Comparison of ENCODE assay signal across 17 mouse cellular contexts in genomic region chr17:46015967-46016366, GRCm38 (mm10). TPM values are rescaled to one million over a fixed set of nuclear protein-coding genes. Genes with fewer than 3 reads are reported as not detected.
DNase-seq lines count a peak whose midpoint lies in the region; ATAC-seq and TF ChIP-seq lines count a peak whose summit lies in the region.
"Had no signal": no experiment of that assay in that cellular context is flagged by ENCODE, and none has a peak within 500 bp of the region (broad histone marks: within the 10 kb centered on the region; RNA-seq: fewer than 3 reads in every experiment).

No protein-coding gene starts in this region.

- DNase-seq in heart, adult 2 months: no peak
- DNase-seq in heart, embryonic 10.5 days (ENCODE audit: low spot score): no peak
- DNase-seq in liver, postnatal 0 days: peak; percentile 44
- DNase-seq in urinary bladder, adult 2 months (ENCODE audit: low spot score): no peak
- no peak for DNase-seq in forebrain, postnatal 0 days
- DNase-seq: adrenal gland, postnatal 25 days; cerebellum, adult 2 months; cerebellum, postnatal 10 days had no signal

- H3K36me3 ChIP-seq in heart, adult 2 months (ENCODE audit: control insufficient read depth, insufficient read depth, low read length): no peaks in the 10 kb centered on the region
- peaks cover 57% of the 10 kb centered on the region for H3K36me3 ChIP-seq in heart, embryonic 10.5 days
- H3K36me3 ChIP-seq in liver, postnatal 0 days (replicated peaks; ENCODE audit: insufficient read depth, low read length): peaks cover 41% of the 10 kb centered on the region
- H3K36me3 ChIP-seq in liver, embryonic 12.5 days: peaks cover 56% of the 10 kb centered on the region
- peaks cover 40% of the 10 kb centered on the region for H3K36me3 ChIP-seq in forebrain, postnatal 0 days (ENCODE audit: insufficient read depth)

- no peaks in the 10 kb centered on the region for H3K9me3 ChIP-seq in heart, embryonic 10.5 days
- H3K9me3 ChIP-seq in liver, postnatal 0 days (ENCODE audit: low read length): no peaks in the 10 kb centered on the region
- H3K9me3 ChIP-seq in liver, embryonic 12.5 days (replicated peaks): no peaks in the 10 kb centered on the region
- H3K9me3 ChIP-seq in forebrain, postnatal 0 days (ENCODE audit: low read length): no peaks in the 10 kb centered on the region
- H3K9me3 ChIP-seq: embryonic facial prominence, embryonic 10.5 days; forebrain, embryonic 13.5 days; heart, embryonic 15.5 days; hindbrain, embryonic 10.5 days; intestine, embryonic 15.5 days had no signal

- no peaks in the 10 kb centered on the region for H3K27me3 ChIP-seq in heart, adult 2 months (ENCODE audit: control insufficient read depth, insufficient read depth, low read length)
- no peaks in the 10 kb centered on the region for H3K27me3 ChIP-seq in heart, embryonic 10.5 days (ENCODE audit: insufficient read depth, poor library complexity, severe bottlenecking)
- H3K27me3 ChIP-seq in liver, postnatal 0 days (ENCODE audit: insufficient read depth, low read length): no peaks in the 10 kb centered on the region
- H3K27me3 ChIP-seq in liver, embryonic 12.5 days (replicated peaks): no peaks in the 10 kb centered on the region
- H3K27me3 ChIP-seq in forebrain, postnatal 0 days (ENCODE audit: insufficient read depth, low read length): no peaks in the 10 kb centered on the region
- H3K27me3 ChIP-seq: forebrain, embryonic 13.5 days; heart, embryonic 15.5 days; intestine, embryonic 15.5 days had no signal

- H3K79me2 ChIP-seq in heart, adult 2 months (replicated peaks; ENCODE audit: control insufficient read depth, insufficient read depth, low read length): no peaks in the 10 kb centered on the region

- 0 out of 2 replicates have a peak, but pooled peaks have one; percentile 15 for TF ChIP-seq EP300 in heart, adult 2 months (IDR thresholded peaks at IDR 0.05; ENCODE audit: insufficient read depth, low read depth, low read length)
- no peak for TF ChIP-seq EP300 in liver, postnatal 0 days (IDR thresholded peaks at IDR 0.05; ENCODE audit: low read depth)

- no peak overlapping the region for H3K27ac ChIP-seq in heart, adult 2 months
- no peak overlapping the region for H3K27ac ChIP-seq in heart, embryonic 10.5 days
- H3K27ac ChIP-seq in liver, postnatal 0 days (ENCODE audit: low read depth): peak overlapping the region; percentile 45
- H3K27ac ChIP-seq in liver, embryonic 12.5 days: no peak overlapping the region
- H3K27ac ChIP-seq in brown adipose tissue, adult 24 weeks (replicated peaks; ENCODE audit: low read depth, low read length): peak overlapping the region; percentile 58
- H3K27ac ChIP-seq in forebrain, postnatal 0 days (ENCODE audit: low read depth, low read length): no peak overlapping the region
- H3K27ac ChIP-seq: embryonic facial prominence, embryonic 10.5 days; forebrain, embryonic 13.5 days; heart, embryonic 15.5 days; hindbrain, embryonic 10.5 days; hindbrain, embryonic 14.5 days; intestine, embryonic 15.5 days had no signal

- H3K9ac ChIP-seq in heart, adult 2 months (ENCODE audit: low read depth, low read length): no peak overlapping the region
- no peak overlapping the region for H3K9ac ChIP-seq in liver, postnatal 0 days (replicated peaks)
- H3K9ac ChIP-seq in liver, embryonic 12.5 days: no peak overlapping the region
- no peak overlapping the region for H3K9ac ChIP-seq in forebrain, postnatal 0 days
- H3K9ac ChIP-seq: forebrain, embryonic 13.5 days; heart, embryonic 15.5 days; hindbrain, embryonic 14.5 days; intestine, embryonic 15.5 days had no signal

- no peak overlapping the region for H3K4me3 ChIP-seq in heart, adult 2 months
- no peak overlapping the region for H3K4me3 ChIP-seq in heart, embryonic 10.5 days
- no peak overlapping the region for H3K4me3 ChIP-seq in liver, postnatal 0 days (ENCODE audit: low read depth, low read length)
- H3K4me3 ChIP-seq in liver, embryonic 12.5 days: no peak overlapping the region
- H3K4me3 ChIP-seq in brown adipose tissue, adult 24 weeks (ENCODE audit: insufficient read depth, low read depth, low read length): no peak overlapping the region
- H3K4me3 ChIP-seq in forebrain, postnatal 0 days (ENCODE audit: low read depth, low read length): no peak overlapping the region
- H3K4me3 ChIP-seq: embryonic facial prominence, embryonic 10.5 days; forebrain, embryonic 13.5 days; heart, embryonic 15.5 days; hindbrain, embryonic 10.5 days; intestine, embryonic 15.5 days had no signal

- intact Hi-C loops in heart, adult 2 months (cut with DNase I): no loop called here

- WGBS in heart, adult 2 months: 77% methylated on average over 6 of the region's 6 CpGs
- 88% methylated on average over 6 of the region's 6 CpGs for WGBS in heart, embryonic 10.5 days
- 68% methylated on average over 6 of the region's 6 CpGs for WGBS in liver, postnatal 0 days (ENCODE audit: insufficient replicate concordance)
- WGBS in liver, embryonic 12.5 days (ENCODE audit: insufficient replicate concordance): 77% methylated on average over 6 of the region's 6 CpGs
- 96% methylated on average over 6 of the region's 6 CpGs for WGBS in forebrain, postnatal 0 days

- peak; percentile 76 for ATAC-seq in liver, postnatal 0 days
- ATAC-seq in liver, embryonic 12.5 days: no peak
- no peak for ATAC-seq in forebrain, postnatal 0 days
- ATAC-seq: forebrain, embryonic 13.5 days; intestine, embryonic 15.5 days had no signal

- TF ChIP-seq CTCF in heart, adult 2 months (IDR thresholded peaks at IDR 0.05): no peak
- no peak for TF ChIP-seq CTCF in liver, postnatal 0 days (IDR thresholded peaks at IDR 0.05; ENCODE audit: low read depth)
- TF ChIP-seq CTCF in forebrain, postnatal 0 days (IDR thresholded peaks at IDR 0.05; ENCODE audit: low read depth): no peak

- no peak for TF ChIP-seq POLR2A in heart, adult 2 months (IDR thresholded peaks at IDR 0.05; ENCODE audit: insufficient read depth, low read depth, low read length)

- H3K4me1 ChIP-seq in heart, adult 2 months (ENCODE audit: control insufficient read depth, insufficient read depth, low read length): no peaks in the 10 kb centered on the region
- H3K4me1 ChIP-seq in heart, embryonic 10.5 days: peaks cover 20% of the 10 kb centered on the region
- H3K4me1 ChIP-seq in liver, postnatal 0 days (ENCODE audit: insufficient read depth): peaks cover 27% of the 10 kb centered on the region
- peaks cover 12% of the 10 kb centered on the region; the same call in 1 of the 2 replicates for H3K4me1 ChIP-seq in liver, embryonic 12.5 days
- H3K4me1 ChIP-seq in brown adipose tissue, adult 24 weeks (ENCODE audit: control insufficient read depth, insufficient read depth, insufficient read length, low read length): no peaks in the 10 kb centered on the region; the same call in 1 of the 2 replicates
- H3K4me1 ChIP-seq in forebrain, postnatal 0 days (ENCODE audit: insufficient read depth): no peaks in the 10 kb centered on the region
- H3K4me1 ChIP-seq: embryonic facial prominence, embryonic 10.5 days; forebrain, embryonic 13.5 days; hindbrain, embryonic 10.5 days; intestine, embryonic 15.5 days had no signal

- H3K4me2 ChIP-seq in liver, postnatal 0 days (ENCODE audit: low read depth, low read length): no peak overlapping the region
- no peak overlapping the region for H3K4me2 ChIP-seq in liver, embryonic 12.5 days
- H3K4me2 ChIP-seq in forebrain, postnatal 0 days (ENCODE audit: low read depth): no peak overlapping the region
- H3K4me2 ChIP-seq: forebrain, embryonic 13.5 days; heart, embryonic 11.5 days; heart, embryonic 15.5 days; hindbrain, embryonic 14.5 days; intestine, embryonic 15.5 days had no signal

RNA-seq across cellular contexts. Expression of gene Vegfa, which starts 16.2 kb away (rescaled TPM):
- 100 to 1,000 TPM; 207 to 328 TPM for total RNA-seq in heart, adult 2 months (2021)
- 384 and 618 TPM in 2 replicates for polyA plus RNA-seq in heart, adult 2 months (2012; rRNA removed)
- 4.5 and 6.0 TPM in 2 replicates for polyA plus RNA-seq in heart, embryonic 10.5 days (2016; fragmentation: Nextera tagmentation; extraction: Ambion mirVana)
- polyA plus RNA-seq in liver, postnatal 0 days (2015; fragmentation: Nextera tagmentation; extraction: Ambion mirVana): 2.8 and 3.1 TPM in 2 replicates
- 3.0 and 3.2 TPM in 2 replicates for polyA plus RNA-seq in liver, embryonic 12.5 days (2016; fragmentation: Nextera tagmentation; extraction: Ambion mirVana)
- 189 and 214 TPM in 2 replicates for polyA plus RNA-seq in brown adipose tissue, adult 24 weeks (2012; ENCODE audit: insufficient read depth, insufficient read length, missing spikeins)
- 98.3 and 138 TPM in 2 replicates for polyA plus RNA-seq in urinary bladder, adult 2 months (2012; rRNA removed)
- total RNA-seq in forebrain, postnatal 0 days (2014; rRNA removed): 70.7 and 96.5 TPM in 2 replicates
- polyA plus RNA-seq in forebrain, postnatal 0 days (2015; fragmentation: Nextera tagmentation; extraction: Ambion mirVana): 2.0 and 2.3 TPM in 2 replicates

Comparison
In these comparisons a context has a peak if more than half of its experiments do, and no peak if none do; other contexts are left out.
1. H3K27ac ChIP-seq: peak in liver, postnatal 0 days (single experiment) and brown adipose tissue, adult 24 weeks (single experiment); none in heart, adult 2 months (single experiment), heart, embryonic 10.5 days (single experiment), liver, embryonic 12.5 days (single experiment) and forebrain, postnatal 0 days (single experiment).
2. RNA of gene Vegfa, which starts 16.2 kb away (polyA plus RNA-seq): 384 to 618 TPM in heart, adult 2 months, 189 to 214 TPM in brown adipose tissue, adult 24 weeks and 98.3 to 138 TPM in urinary bladder, adult 2 months; 4.5 to 6.0 TPM in heart, embryonic 10.5 days, 3.0 to 3.2 TPM in liver, embryonic 12.5 days, 2.8 to 3.1 TPM in liver, postnatal 0 days and 2.0 to 2.3 TPM in forebrain, postnatal 0 days; every median in the first group is over 10 times any median in the second.